Mouse (Mus musculus): ENCODE measurements around the gene Icam4.
"Not testable (repeated sequence)": the region's sequence is repeated elsewhere in the genome, so short reads cannot be mapped to it uniquely, and the experiment has no call there.

Icam4 gene

DNA sequence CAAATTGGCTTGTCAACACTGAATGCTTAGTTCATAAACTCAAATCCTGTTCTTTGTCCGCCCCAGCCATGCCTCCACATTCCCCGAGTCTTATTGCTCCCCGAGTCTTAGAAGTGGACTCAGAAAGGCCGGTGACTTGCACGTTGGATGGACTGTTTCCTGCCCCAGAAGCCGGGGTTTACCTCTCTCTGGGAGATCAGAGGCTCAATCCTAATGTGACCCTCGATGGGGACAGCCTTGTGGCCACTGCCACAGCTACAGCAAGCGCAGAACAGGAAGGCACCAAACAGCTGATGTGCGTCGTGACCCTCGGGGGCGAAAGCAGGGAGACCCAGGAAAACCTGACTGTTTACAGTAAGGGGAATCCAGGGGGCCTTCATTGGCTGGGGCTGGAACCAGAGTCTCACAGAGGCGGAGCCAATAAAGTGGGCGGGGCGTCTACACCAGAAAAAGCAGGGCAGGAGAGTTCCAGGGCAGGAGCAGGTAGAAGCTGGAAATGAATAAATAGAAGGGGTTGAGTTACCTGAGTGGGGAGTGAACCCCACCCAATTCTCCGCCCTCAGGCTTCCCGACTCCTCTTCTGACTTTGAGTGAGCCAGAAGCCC, 5.4 kb downstream of the Icam4 start:
- DNase-seq (ENCODE audit: low read depth, low spot score), result no peak

DNA sequence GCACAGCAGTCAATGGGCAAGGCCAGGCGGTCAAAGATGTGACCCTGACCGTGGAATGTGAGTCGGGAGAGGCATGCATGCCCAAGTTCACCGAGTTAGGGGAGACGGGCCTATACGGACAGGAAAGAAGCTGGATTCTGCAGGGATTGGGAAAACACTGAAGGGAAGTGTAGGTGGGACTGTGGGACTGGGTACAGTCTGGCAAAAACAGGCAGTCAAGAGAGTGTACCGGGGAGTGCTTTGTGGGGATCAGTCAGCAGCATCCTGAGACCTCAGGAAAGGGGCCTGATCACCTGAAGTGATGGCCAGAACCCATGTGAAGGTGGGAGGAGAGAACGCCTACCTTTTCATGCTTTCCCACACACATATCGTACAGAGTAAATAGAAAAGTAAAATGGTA, 6.4 kb downstream of the Icam4 start:
- DNase-seq (ENCODE audit: low read depth, low spot score), result no peak

DNA sequence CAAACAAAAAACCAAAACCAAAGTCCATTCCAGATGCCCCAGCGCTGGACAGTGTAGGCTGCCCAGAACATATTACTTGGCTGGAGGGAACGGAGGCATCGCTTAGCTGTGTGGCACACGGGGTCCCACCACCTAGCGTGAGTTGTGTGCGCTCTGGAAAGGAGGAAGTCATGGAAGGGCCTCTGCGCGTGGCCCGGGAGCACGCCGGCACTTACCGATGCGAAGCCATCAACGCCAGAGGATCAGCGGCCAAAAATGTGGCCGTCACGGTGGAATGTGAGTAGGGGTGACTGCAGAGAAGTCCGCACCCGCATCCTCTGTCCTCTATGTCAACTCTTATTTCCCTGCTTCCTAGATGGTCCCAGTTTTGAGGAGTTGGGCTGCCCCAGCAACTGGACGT, 7.0 kb downstream of the Icam4 start:
- no peak for DNase-seq (ENCODE audit: low read depth, low spot score)

DNA sequence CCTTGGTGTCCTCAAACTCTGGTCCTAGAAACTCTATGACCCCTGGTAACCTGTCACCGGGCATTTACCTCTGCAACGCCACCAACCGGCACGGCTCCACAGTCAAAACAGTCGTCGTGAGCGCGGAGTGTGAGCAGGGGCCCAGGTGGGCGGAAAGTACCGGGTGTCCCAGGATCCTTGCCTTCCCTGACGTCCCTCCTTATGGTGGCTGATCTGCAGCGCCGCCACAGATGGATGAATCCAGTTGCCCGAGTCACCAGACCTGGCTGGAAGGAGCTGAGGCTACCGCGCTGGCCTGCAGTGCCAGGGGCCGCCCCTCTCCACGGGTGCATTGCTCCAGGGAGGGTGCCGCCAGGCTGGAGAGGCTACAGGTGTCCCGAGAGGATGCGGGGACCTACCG, 7.5 kb downstream of the Icam4 start:
- no peak for DNase-seq (ENCODE audit: low read depth, low spot score)

DNA sequence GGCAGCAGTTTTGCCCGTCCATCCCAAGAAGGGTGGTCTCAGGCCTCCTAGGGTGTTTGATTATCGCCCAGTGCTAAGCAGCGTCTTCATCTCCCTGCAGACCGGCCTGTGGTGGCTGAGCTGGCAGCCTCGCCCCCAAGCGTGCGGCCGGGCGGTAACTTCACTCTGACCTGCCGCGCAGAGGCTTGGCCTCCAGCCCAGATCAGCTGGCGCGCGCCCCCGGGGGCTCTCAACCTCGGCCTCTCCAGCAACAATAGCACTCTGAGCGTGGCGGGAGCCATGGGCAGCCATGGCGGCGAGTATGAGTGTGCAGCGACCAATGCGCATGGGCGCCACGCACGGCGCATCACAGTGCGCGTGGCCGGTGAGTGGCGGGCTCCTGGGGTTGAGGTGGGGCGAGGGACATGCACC, 8.3 kb downstream of the Icam4 start:
- DNase-seq (ENCODE audit: low read depth, low spot score), result no peak

DNA sequence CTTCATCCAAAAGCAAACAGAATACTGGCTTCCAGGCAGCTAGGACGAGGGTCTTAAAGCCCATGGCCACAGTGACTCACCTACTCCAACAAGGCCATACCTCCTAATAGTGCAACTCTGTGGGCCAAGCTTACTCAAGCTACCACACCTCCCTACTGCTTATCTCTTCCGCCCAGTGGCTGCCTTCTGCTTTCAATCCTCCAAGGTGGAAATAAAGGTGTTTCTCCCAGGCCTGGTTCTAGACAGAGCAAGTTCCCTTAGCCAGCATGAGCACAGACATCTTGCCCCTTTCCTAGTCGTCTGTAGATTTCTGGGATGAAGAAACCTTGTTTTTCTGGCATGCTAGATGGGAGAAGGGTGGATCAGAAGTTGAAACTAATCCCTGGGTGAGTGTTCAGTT, 10.6 kb downstream of the Icam4 start:
- no peak for DNase-seq (ENCODE audit: low read depth, low spot score)

DNA sequence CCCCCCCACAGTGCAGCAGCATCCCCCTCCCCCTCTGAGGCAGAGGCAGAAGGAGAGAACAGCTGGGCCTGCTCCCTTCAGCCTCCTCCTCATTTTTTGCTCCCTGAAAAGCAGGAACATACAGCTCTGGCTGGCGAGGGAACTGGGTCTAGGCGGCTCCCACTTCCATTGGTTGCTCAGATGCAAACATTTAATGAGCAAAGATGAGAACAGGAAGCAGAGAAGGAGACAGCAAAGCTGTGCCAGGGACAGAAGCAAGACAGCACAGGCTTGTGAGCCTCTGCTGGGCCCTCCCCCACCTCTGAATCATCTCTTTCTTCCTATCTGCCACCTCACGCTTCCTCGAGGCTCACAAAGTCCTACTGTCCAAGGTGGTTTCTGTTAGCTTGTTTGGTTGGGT, 12.1 kb downstream of the Icam4 start:
- DNase-seq (ENCODE audit: low read depth, low spot score), result no peak

GRCm38 (mm10) chr9:21043563-21043962, 14.4 kb downstream of the Icam4 start:
- DNase-seq (ENCODE audit: low read depth, low spot score), result no peak

DNA sequence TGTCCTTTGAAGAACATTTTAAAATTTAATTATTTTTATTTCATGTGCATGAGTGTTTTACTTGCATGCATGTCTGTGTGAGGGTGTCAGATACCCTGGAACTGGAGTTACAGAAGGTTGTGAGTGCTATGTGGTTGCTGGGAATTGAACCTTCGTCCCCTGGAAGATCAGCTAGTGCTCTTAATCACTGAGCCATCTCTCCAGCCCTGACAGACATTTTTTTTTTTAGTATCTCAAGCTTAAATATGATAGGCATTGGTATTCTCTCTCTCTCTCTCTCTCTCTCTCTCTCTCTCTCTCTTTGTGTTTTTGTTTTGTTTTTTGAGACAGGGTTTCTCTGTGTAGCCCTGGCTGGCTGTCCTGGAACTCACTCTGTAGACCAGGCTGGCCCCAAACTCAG, 15.6 kb downstream of the Icam4 start:
- not testable (repeated sequence) for DNase-seq (ENCODE audit: low read depth, low spot score)

DNA sequence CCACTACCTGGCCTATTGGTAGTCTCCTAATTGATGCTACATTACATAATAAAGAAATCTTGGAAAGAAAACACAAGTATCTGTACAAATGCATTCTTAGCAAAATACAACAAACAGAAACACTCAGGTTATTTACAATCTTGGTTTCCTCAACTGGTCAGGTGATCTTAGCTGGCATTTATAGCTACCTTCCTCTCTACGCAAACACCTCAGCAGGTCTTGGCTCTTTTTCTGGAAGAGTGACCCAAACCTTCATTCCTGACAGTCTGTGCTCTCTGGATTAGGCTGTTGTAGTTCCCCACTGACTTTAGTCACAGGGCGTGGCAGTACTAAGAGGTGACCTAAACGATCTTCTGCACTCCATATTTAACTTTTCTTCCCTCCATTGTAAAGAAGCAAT, 16.1 kb downstream of the Icam4 start:
- no peak for DNase-seq (ENCODE audit: low read depth, low spot score)

GRCm38 (mm10) chr9:21051578-21051977, 22.4 kb downstream of the Icam4 start:
- no peak for DNase-seq (ENCODE audit: low read depth, low spot score)

DNA sequence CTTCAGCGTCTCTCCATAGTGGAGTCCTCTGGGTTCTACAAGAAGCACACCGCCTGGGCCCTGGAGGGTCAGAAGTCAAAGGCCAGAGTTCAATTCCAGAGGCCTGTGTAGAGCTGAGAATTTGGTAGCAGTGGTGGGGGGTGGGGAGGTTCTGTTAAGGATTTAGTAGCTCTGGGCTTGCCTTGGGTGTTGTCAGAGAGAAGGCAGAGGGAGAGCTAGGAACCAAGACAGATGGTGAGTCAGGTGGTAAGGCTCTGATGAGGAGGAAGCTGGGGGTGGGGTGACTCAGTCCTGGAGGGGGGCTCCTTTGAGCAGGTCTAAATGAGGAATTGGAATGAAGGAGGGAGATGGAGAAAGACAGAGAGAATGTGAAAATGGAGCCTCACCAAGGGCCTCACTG, 33.8 kb downstream of the Icam4 start:
- DNase-seq (ENCODE audit: low read depth, low spot score), result no peak

DNA sequence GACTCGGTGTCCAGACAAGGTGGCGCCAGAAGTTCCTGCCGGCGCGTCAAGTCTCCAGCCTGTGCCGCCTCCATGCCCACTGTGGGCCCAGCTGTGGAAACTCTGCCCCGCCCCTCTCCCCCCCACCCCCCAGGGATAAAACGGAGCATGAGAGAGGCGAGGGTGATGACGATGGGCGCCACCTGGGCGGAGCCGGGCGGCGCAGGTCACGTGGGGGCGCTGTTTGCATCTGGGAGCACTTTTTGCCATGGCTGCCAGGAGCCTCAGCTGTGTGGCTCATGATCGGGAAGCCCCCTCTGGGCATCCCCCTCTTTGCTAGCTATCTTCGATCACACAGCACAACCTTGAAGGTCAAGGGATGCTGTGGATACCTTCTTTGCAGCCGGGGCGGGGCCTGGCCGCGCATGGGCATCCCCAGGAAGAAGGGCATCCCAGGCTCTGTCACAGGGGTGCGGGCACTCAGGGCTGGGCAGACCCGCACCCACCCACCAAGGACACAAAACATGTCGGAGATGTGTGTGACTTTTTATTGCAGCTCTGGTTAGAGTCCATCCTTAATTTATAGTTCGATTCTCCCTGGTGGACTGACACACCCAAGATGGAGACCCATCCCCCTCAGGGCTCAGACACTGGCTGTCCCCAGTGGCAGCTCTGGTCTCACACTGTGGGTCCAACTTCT, 38.0 kb downstream of the Icam4 start, which contains the start of gene Zglp1:
TSS of gene Zglp1 (minus strand) at position 88 of the 679 bp plus-strand sequence.
- DNase-seq (ENCODE audit: low read depth, low spot score), result no peak

- DNase-seq (ENCODE audit: low read depth, low spot score), result no peak
These were observed 43.5 kb downstream of the Icam4 start for GRCm38 (mm10) chr9:21072641-21073040.

- DNase-seq (ENCODE audit: low read depth, low spot score), result peak; percentile 80
These were observed 44.1 kb downstream of the Icam4 start, which contains the start of the genes Gm49373 and Fdx1l for GRCm38 (mm10) chr9:21073044-21073840. Gene Gm49373 (minus strand): TSS chr9:21073096. Gene Fdx1l (minus strand): TSS chr9:21073614.

DNA sequence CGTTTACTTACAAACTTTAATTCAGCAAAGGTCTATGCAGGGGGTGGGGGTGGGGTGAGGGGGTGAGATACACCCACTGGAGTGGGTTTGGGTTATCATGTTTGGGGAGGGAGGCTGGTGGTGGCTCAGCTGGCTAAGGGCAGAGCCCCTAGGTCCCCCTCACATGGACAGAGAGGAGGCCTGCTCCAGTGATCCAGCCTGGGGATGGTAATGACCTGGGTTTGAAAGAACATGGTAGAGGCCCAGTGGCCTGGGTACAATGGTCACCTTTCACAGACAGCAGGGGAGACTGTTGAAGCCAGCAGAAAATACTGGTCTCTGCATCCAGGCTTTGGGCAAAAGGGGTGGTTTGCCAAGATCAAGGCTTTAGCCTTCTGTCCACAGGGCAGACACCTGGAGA, 45.0 kb downstream of the Icam4 start:
- no peak for DNase-seq (ENCODE audit: low read depth, low spot score)

DNA sequence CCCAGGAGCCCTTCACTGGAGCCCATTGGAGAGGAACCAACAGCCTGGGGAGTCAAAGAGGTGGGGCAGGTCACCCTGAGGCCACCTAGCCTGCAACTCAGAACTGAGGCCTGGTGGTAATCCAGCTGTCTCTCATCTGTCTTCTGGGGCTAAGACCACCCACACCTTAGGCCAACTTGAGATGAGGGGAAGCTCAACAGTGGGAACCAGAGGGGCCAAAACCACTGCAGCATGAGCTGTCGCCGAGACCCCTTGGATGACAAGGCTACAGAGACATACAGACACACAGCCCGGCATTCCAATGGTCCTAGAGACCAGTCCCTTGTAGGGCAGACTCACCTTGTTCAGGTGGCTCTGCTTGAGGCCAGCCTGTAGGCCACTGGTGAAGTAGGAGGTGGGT, 46.5 kb downstream of the Icam4 start:
- DNase-seq (ENCODE audit: low read depth, low spot score), result no peak
